Mouse (Mus musculus): ENCODE measurements around the gene Rapgef3. TPM values are rescaled to one million over a fixed set of nuclear protein-coding genes. Genes with fewer than 3 reads are reported as not detected.

Rapgef3 gene
- total RNA-seq, 2 experiments from 2014 or later: 25.4 to 27.4 TPM

Other genes starting within 250 kb of the Rapgef3 start
- gene Rpap3, start 62.1 kb downstream of the Rapgef3 start, total RNA-seq (2021): 10 to 100 TPM; 13.1 to 15.7 TPM
- gene Endou, start 36.6 kb downstream of the Rapgef3 start, total RNA-seq (2021): 1 to 10 TPM; 1.3 to 2.2 TPM
- gene Slc48a1, start 10.5 kb upstream of the Rapgef3 start, total RNA-seq (2021): 10 to 100 TPM; 73.3 to 84.1 TPM
- 10 to 100 TPM; 26.9 to 37.1 TPM for gene Hdac7, start 76.5 kb upstream of the Rapgef3 start, total RNA-seq (2021)
- gene Vdr, start 142.7 kb upstream of the Rapgef3 start, total RNA-seq (2021): 1 to 10 TPM; 1.6 to 1.7 TPM
- 10 to 100 TPM; 10.6 to 12.0 TPM for gene Tmem106c, start 196.2 kb upstream of the Rapgef3 start, total RNA-seq (2021)
- under 1 TPM; 0.08 to 0.46 TPM for gene Col2a1, start 236.7 kb upstream of the Rapgef3 start, total RNA-seq (2021)

Data from heart, postnatal 36 days (tissue).